Mouse (Mus musculus) c-Kit-positive CD71-positive TER-119-negative erythroid progenitor cells, embryonic 14.5 days (primary cell): ENCODE data around the gene Coq7.

Experiments
- DNase-seq: peaks from one replicate; pipeline ENCODE4 v3.0.0-alpha.2; 2013; ENCODE audit warnings: low read depth

Coq7 gene

GRCm38 (mm10) chr7:118494892-118495579, 38.1 kb downstream of the Coq7 start:
- no peak for DNase-seq

GRCm38 (mm10) chr7:118493892-118494291, 39.3 kb downstream of the Coq7 start:
- DNase-seq, result no peak

GRCm38 (mm10) chr7:118491431-118492147, 41.6 kb downstream of the Coq7 start, which contains the start of gene Itpripl2:
Gene Itpripl2 (minus strand): TSS chr7:118491975.
- DNase-seq, result no peak

GRCm38 (mm10) chr7:118490666-118491430, 42.3 kb downstream of the Coq7 start:
- no peak for DNase-seq

- DNase-seq, result no peak
These were observed 43.2 kb downstream of the Coq7 start for GRCm38 (mm10) chr7:118489706-118490665.

- DNase-seq, result no peak
These were observed 45.0 kb downstream of the Coq7 start for GRCm38 (mm10) chr7:118488060-118488664.

- no peak for DNase-seq
These were observed 46.2 kb downstream of the Coq7 start for GRCm38 (mm10) chr7:118486917-118487316.

GRCm38 (mm10) chr7:118483996-118484395, 49.2 kb downstream of the Coq7 start:
- DNase-seq, result no peak

- DNase-seq, result no peak
These were observed 51.2 kb downstream of the Coq7 start for GRCm38 (mm10) chr7:118482001-118482400.

- no peak for DNase-seq
These were observed 51.9 kb downstream of the Coq7 start for GRCm38 (mm10) chr7:118481047-118481810.

- no peak for DNase-seq
These were observed 52.9 kb downstream of the Coq7 start for GRCm38 (mm10) chr7:118480160-118480709.

GRCm38 (mm10) chr7:118478835-118479312, 54.3 kb downstream of the Coq7 start:
- no peak for DNase-seq

- DNase-seq, result no peak
These were observed 56.7 kb downstream of the Coq7 start for GRCm38 (mm10) chr7:118476428-118476827.

GRCm38 (mm10) chr7:118475008-118475705, 58.0 kb downstream of the Coq7 start:
- DNase-seq, result no peak

- no peak for DNase-seq
These were observed 60.3 kb downstream of the Coq7 start for GRCm38 (mm10) chr7:118472886-118473285.

- DNase-seq, result no peak
These were observed 65.1 kb downstream of the Coq7 start for GRCm38 (mm10) chr7:118468060-118468459.

GRCm38 (mm10) chr7:118464432-118464831, 68.7 kb downstream of the Coq7 start:
- no peak for DNase-seq

GRCm38 (mm10) chr7:118462818-118463762, 70.1 kb downstream of the Coq7 start:
- DNase-seq, result no peak
